In genomic region chr3:94837959-94838496, GRCm38 (mm10) we compare ENCODE assay signal across 8 mouse cellular contexts. TPM values are rescaled to one million over a fixed set of nuclear protein-coding genes. Genes with fewer than 3 reads are reported as not detected.
DNase-seq lines count a peak whose midpoint lies in the region; ATAC-seq and TF ChIP-seq lines count a peak whose summit lies in the region.

No protein-coding gene starts in this region.

- H3K9ac ChIP-seq in heart, embryonic 13.5 days = peak overlapping the region; percentile 93
- peak overlapping the region; percentile 97 for H3K9ac ChIP-seq in kidney, postnatal 0 days (ENCODE audit: low read depth, low read length)
- H3K9ac ChIP-seq in liver, embryonic 11.5 days (ENCODE audit: low read depth, low read length) = peak overlapping the region; percentile 94

- peak overlapping the region; percentile 77 for H3K4me2 ChIP-seq in heart, embryonic 13.5 days
- H3K4me2 ChIP-seq in kidney, postnatal 0 days (ENCODE audit: low read length) = peak overlapping the region; percentile 82
- peak overlapping the region; percentile 69 for H3K4me2 ChIP-seq in liver, embryonic 11.5 days
- H3K4me2 ChIP-seq in myocyte (ENCODE audit: low read depth) = peak overlapping the region; percentile 77

- peaks cover 48% of the 10 kb centered on the region for H3K79me2 ChIP-seq in myocyte (ENCODE audit: control insufficient read depth, insufficient read depth)

- H3ac ChIP-seq in myocyte (ENCODE audit: control insufficient read depth, insufficient read length) = peak overlapping the region; percentile 75

- no peaks in the 10 kb centered on the region for H3K9me3 ChIP-seq in heart, embryonic 13.5 days
- no peaks in the 10 kb centered on the region for H3K9me3 ChIP-seq in kidney, postnatal 0 days (replicated peaks; ENCODE audit: low read length)
- H3K9me3 ChIP-seq in liver, embryonic 11.5 days (ENCODE audit: control insufficient read depth, low read length) = no peaks in the 10 kb centered on the region

- no peak for TF ChIP-seq CTCF in kidney, postnatal 0 days (IDR thresholded peaks at IDR 0.05; ENCODE audit: low read depth)

- H3K27ac ChIP-seq in heart, embryonic 13.5 days (replicated peaks) = peak overlapping the region; percentile 98
- H3K27ac ChIP-seq in kidney, postnatal 0 days = peak overlapping the region; percentile 99
- H3K27ac ChIP-seq in liver, embryonic 11.5 days (ENCODE audit: low read depth, low read length) = peak overlapping the region; percentile 96

- under 1% methylated on average over 19 of the region's 62 CpGs for WGBS in heart, embryonic 13.5 days
- 2% methylated on average over 28 of the region's 62 CpGs for WGBS in kidney, postnatal 0 days
- under 1% methylated on average over 45 of the region's 62 CpGs for WGBS in liver, embryonic 11.5 days

- H3K4me3 ChIP-seq in heart, embryonic 13.5 days = peak overlapping the region; percentile 81
- H3K4me3 ChIP-seq in kidney, postnatal 0 days (replicated peaks; ENCODE audit: low read depth, low read length) = peak overlapping the region; percentile 91
- H3K4me3 ChIP-seq in liver, embryonic 11.5 days (ENCODE audit: low read depth, low read length) = peak overlapping the region; percentile 76
- peak overlapping the region; percentile 34 for H3K4me3 ChIP-seq in myocyte

- peak; percentile 43 for TF ChIP-seq POLR2A in myocyte (IDR thresholded peaks at IDR 0.05; ENCODE audit: insufficient read length, low read depth)

- DNase-seq in CD4-positive helper T cell, adult 2 months (ENCODE audit: low read depth, low spot score) = peak; percentile 89
- peak; percentile 97 for DNase-seq in brain, adult 2 months (ENCODE audit: low read depth, low spot score)
- DNase-seq in kidney, postnatal 0 days (ENCODE audit: low spot score) = peak; percentile 93
- DNase-seq in liver, embryonic 11.5 days (ENCODE audit: low spot score) = peak; percentile 77
- DNase-seq in spleen, postnatal 4 days (ENCODE audit: low spot score in 2 of 2) = peak; percentile 58 to 85

- no peaks in the 10 kb centered on the region for H3K27me3 ChIP-seq in heart, embryonic 13.5 days (replicated peaks)
- H3K27me3 ChIP-seq in kidney, postnatal 0 days (ENCODE audit: insufficient read depth, low read length) = no peaks in the 10 kb centered on the region
- no peaks in the 10 kb centered on the region for H3K27me3 ChIP-seq in liver, embryonic 11.5 days (replicated peaks; ENCODE audit: control insufficient read depth, insufficient read depth, low read length)
- no peaks in the 10 kb centered on the region for H3K27me3 ChIP-seq in myocyte (ENCODE audit: control insufficient read depth, insufficient read depth, insufficient read length)

- ATAC-seq in erythroid progenitor cell, adult 5-6 weeks (replicated peaks; ENCODE audit: low FRiP score, poor library complexity, severe bottlenecking) = 0 out of 2 replicates have a peak, but pooled peaks have one; percentile 28
- ATAC-seq in heart, embryonic 13.5 days (ENCODE audit: extremely low read depth, insufficient number of reproducible peaks, low FRiP score, low TSS enrichment) = peak; percentile 71
- peak; percentile 73 for ATAC-seq in kidney, postnatal 0 days (replicated peaks; ENCODE audit: low FRiP score, low read depth)
- ATAC-seq in liver, embryonic 11.5 days (replicated peaks; ENCODE audit: low FRiP score) = peak; percentile 25

- H3K4me1 ChIP-seq in heart, embryonic 13.5 days = peaks cover 28% of the 10 kb centered on the region
- H3K4me1 ChIP-seq in kidney, postnatal 0 days (replicated peaks; ENCODE audit: insufficient read depth, low read length) = peaks cover 7% of the 10 kb centered on the region
- peaks cover 17% of the 10 kb centered on the region for H3K4me1 ChIP-seq in liver, embryonic 11.5 days (replicated peaks; ENCODE audit: control insufficient read depth, insufficient read depth, low read length)

- no peaks in the 10 kb centered on the region for H3K36me3 ChIP-seq in heart, embryonic 13.5 days
- no peaks in the 10 kb centered on the region for H3K36me3 ChIP-seq in kidney, postnatal 0 days (ENCODE audit: insufficient read depth, low read length)
- H3K36me3 ChIP-seq in liver, embryonic 11.5 days (ENCODE audit: control insufficient read depth, insufficient read depth, low read length) = no peaks in the 10 kb centered on the region
- H3K36me3 ChIP-seq in myocyte (ENCODE audit: control insufficient read depth, insufficient read depth) = no peaks in the 10 kb centered on the region

TF ChIP-seq in myocyte, 11 proteins besides CTCF, POLR2A, EP300 and RAD21:
- TF ChIP-seq MYOG (IDR thresholded peaks at IDR 0.05; ENCODE audit: control insufficient read depth in 1 of 3, insufficient read depth in 1 of 3, insufficient read length in 2 of 3, low read depth in 2 of 3) (peak in 2 of 3 experiments; percentile 36 to 58), REST (IDR thresholded peaks at IDR 0.05; ENCODE audit: insufficient read depth, insufficient read length) (no peak), MYOD1 (IDR thresholded peaks at IDR 0.05; ENCODE audit: control insufficient read depth in 1 of 3, insufficient read length in 2 of 3, low read depth in 2 of 3) (peak in 1 of 3 experiments; percentile 48)

RNA-seq across cellular contexts. Expression of gene Pogz, which starts 0.7 kb away (rescaled TPM):
- total RNA-seq in erythroid progenitor cell, adult 5-6 weeks (2015; ENCODE audit: low replicate concordance) = 24.1 and 54.5 TPM in 2 replicates
- 9.2 and 11.6 TPM in 2 replicates for total RNA-seq in erythroid progenitor cell, adult 5-6 weeks (2017; ENCODE audit: low replicate concordance)
- 9.3 and 10.1 TPM in 2 replicates for polyA plus RNA-seq in heart, embryonic 13.5 days (2015; fragmentation: Nextera tagmentation; extraction: Ambion mirVana)
- 14.1 and 14.6 TPM in 2 replicates for polyA plus RNA-seq in kidney, postnatal 0 days (2015; fragmentation: Nextera tagmentation; extraction: Ambion mirVana)
- 12.2 and 12.7 TPM in 2 replicates for polyA plus RNA-seq in liver, embryonic 11.5 days (2014; fragmentation: Nextera tagmentation; extraction: Ambion mirVana)
- 11.5 TPM for polyA plus RNA-seq in myocyte (2012; fragmentation: generic; extraction: Trizol)

RNA-seq across cellular contexts. Expression of gene Psmb4, which starts 48.7 kb away (rescaled TPM):
- 171 and 185 TPM in 2 replicates for total RNA-seq in erythroid progenitor cell, adult 5-6 weeks (2015; ENCODE audit: low replicate concordance)
- total RNA-seq in erythroid progenitor cell, adult 5-6 weeks (2017; ENCODE audit: low replicate concordance) = 25.2 and 96.7 TPM in 2 replicates
- polyA plus RNA-seq in heart, embryonic 13.5 days (2015; fragmentation: Nextera tagmentation; extraction: Ambion mirVana) = 242 and 287 TPM in 2 replicates
- polyA plus RNA-seq in kidney, postnatal 0 days (2015; fragmentation: Nextera tagmentation; extraction: Ambion mirVana) = 317 and 329 TPM in 2 replicates
- 342 and 349 TPM in 2 replicates for polyA plus RNA-seq in liver, embryonic 11.5 days (2014; fragmentation: Nextera tagmentation; extraction: Ambion mirVana)
- polyA plus RNA-seq in myocyte (2012; fragmentation: generic; extraction: Trizol) = 475 TPM

RNA-seq across cellular contexts. Expression of gene Cgn, which starts 51.7 kb away (rescaled TPM):
- total RNA-seq in erythroid progenitor cell, adult 5-6 weeks (2015; ENCODE audit: low replicate concordance) = not detected in 2 replicates
- not detected in 2 replicates for total RNA-seq in erythroid progenitor cell, adult 5-6 weeks (2017; ENCODE audit: low replicate concordance)
- 2.2 and 2.3 TPM in 2 replicates for polyA plus RNA-seq in heart, embryonic 13.5 days (2015; fragmentation: Nextera tagmentation; extraction: Ambion mirVana)
- 15.7 and 16.4 TPM in 2 replicates for polyA plus RNA-seq in kidney, postnatal 0 days (2015; fragmentation: Nextera tagmentation; extraction: Ambion mirVana)
- 10.6 and 11.5 TPM in 2 replicates for polyA plus RNA-seq in liver, embryonic 11.5 days (2014; fragmentation: Nextera tagmentation; extraction: Ambion mirVana)
- polyA plus RNA-seq in myocyte (2012; fragmentation: generic; extraction: Trizol) = 0.02 TPM

Comparison
In these comparisons a context has a peak if more than half of its experiments do, and no peak if none do; other contexts are left out.
1. Peak in every context shown above with its lines: DNase-seq, ATAC-seq, H3K4me3 ChIP-seq and H3K27ac ChIP-seq.
2. H3K4me3 ChIP-seq: peak in every context shown above with its lines; median percentile 91 in kidney, postnatal 0 days; 81 in heart, embryonic 13.5 days; 76 in liver, embryonic 11.5 days; 34 in myocyte.